Mouse (Mus musculus) lung, postnatal 4 days (tissue): Measurements from ENCODE around the gene Hmgn3.

Experiments used
- DNase-seq, 2 experiments: peaks; one replicate each; pipeline ENCODE4 v3.0.0; 2021

Gene Hmgn3

DNA sequence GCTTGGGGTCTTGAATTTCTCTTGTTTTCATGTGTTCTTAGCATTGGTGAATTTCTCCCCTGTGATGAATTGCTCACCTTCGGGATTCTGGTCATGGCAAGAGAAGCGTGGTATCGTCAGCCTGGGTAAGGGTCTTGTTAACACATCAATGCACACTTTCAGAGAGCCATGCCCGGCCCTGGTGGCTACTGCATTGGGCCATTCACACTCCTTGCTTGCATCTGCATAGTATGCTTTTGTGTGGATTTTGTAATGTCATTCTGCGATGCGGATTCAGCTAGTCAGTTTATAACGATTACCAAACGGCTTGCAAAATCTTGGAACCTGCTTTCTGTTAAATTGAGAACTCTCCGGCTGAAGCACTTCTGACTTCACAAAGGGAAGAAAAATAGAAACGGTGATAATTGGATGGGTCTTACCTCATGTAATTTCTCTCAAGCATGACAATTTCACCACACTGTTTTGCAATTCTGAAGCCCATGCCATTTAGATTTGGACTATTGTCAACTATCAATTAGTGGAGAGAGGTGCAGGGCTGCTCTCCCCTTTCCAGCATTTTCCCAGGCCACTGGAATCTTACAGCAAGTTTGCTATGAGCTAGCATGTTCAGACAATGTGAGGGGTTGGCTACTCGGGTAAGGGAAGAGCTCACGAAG, 47.7 kb downstream of the Hmgn3 start:
- no peak for DNase-seq

DNA sequence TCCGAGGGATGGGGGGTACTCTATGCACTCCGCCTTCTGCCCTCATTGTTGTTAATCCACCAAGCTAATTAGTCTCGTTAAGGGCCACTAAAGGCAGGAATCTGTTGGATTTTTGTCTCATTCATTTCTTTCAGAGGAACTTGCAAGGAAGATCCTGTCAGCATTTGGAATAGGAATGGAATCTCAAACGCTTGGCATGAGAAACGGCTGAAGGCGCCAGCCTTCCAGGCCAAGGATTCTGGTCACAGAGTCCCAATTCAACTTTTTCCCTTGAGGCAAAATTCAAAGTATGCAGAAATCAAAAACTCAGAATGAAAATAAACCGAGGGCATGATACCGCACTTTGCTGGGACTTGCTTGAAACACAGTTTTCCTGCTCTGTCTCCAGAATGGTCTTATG, 48.7 kb downstream of the Hmgn3 start:
- peak in 1 of 2 experiments; percentile 24 for DNase-seq

DNA sequence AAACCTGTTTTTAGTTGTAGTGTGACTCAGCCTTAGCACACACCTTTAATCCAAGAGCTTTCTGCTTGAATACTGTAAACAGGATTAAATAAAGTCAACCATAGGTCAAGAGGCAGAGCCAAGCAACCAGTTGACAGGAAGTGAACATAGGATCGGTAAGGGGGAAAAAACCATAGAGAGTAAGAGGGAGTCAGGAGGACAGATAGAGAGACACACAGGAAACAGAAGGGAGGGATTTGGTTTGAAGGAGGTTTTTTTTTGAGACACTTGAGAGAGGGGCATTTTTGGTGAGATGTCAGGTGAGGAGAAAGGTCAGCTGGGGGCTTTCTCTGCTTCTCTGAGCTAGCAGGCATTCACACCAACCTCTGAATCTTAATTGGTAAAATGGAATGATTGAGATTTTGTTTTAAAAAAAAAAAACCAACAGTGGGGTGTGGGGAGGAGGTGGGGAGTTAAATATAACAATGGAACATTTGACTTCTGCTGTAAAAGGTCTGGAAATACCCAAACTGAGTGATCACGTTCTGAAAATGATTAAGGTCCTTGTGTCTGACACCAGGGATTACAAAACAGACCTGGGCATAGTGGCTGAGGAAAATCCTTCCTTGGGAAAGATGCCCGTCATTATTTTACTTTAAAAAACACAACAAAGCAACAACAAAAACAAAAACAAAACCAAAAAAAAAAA, 51.7 kb downstream of the Hmgn3 start:
- no peak for DNase-seq

DNA sequence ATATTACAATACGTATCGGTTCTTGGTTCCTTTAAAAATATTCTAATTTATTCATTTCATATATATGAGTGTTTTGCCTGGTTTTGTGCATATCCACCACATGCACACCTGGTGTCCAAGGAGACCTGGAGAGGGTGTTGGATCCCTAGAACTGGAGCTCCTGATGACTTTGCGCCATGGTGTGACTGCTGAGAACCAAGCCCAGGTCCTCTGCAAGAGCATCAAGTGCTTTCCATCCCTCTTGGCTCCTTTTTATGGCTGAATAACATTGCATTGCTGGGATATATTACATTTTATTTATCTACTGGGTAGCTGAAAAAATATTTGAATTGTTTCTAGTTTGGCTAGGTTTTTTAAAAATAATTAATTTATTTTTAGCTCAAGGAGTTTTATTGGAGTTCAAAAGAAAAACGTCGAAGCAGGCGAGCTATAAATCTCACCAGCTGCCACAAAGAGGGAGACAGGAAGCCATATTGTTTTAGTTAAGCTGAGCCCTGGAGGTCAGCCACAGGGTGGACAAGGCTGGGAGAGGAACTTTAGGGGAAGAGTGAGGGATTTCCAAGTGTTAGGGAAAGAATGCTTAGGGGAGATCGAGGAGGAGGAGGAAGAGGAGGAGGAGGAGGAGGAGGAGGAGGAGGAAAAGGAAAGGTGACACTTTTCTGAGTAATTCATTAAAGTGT, 62.6 kb downstream of the Hmgn3 start:
- DNase-seq, result no peak

DNA sequence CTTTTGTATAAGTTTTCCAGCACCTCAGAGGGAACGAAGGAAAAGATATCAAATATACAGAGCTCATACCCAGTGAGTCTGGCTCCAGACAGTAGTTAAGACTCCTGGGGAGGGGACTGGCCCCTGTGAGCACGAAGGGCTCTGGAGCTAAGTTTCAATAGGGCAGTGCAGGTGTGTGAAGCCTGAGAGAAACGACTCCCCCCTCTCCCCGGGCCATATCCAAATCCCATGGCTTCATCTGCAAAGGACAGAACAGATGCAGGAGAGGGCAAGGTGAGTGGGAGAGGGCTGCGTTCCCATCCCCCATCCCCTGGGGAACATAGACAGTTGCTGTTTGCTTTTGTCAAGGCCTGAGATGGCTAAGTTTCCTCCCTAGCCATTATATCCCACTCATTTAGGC, 63.4 kb downstream of the Hmgn3 start:
- DNase-seq, result no peak

DNA sequence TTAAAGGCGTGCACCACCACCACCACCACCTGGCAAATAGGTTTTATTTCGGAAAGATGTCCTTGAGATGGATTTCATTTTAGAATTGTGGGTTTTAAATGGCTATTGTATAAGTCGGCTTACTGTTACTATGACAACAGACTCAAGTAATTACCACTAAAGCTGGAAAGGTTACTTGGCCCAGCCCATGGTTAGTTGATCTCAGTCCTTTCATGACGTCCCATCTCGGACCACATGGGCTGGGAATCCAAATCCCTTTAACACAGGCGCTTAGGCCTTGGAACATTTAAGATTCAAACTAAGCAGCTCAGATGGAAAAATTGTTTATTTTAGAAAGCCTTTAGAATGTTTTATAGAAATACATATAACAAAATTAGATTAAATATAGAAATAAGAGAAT, 64.2 kb downstream of the Hmgn3 start:
- no peak for DNase-seq

DNA sequence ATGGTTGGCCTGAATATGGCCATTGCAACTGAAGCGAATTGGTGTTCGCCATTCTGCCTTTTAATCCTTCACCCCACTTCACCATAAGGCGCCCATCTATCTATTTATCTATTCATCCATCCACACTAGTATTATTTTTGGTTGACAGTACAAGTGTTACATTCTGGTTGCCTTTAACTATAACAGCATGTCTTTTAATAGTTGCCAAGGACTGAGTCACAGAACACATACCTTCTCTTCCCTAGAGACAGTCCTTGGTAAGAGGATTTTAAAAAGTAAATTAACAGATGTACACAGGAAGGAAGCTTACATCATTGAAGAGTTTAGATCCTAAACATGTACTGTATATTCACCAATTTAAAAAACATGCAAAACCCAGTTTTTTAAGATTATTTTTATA, 66.8 kb downstream of the Hmgn3 start:
- DNase-seq, result no peak

DNA sequence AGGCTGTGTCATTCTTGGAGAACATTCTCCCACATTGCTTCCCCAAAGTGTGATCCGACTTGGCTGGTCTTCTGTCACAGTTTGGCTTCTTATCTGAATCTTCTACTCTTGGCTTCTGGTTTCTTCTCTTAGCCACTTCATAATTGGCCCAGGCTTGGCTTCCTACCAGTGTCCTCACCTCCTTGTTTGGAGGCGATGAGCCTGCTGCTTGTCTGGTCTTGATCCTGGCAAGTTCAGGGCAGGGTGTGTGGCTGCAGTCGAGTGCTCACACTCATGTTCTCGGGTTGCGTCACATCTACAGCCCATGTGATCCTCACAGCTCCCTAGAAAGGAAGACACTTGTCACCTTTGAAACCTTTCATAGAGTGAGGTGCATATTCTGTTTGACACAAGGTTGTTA, 78.2 kb downstream of the Hmgn3 start:
- DNase-seq, result no peak

DNA sequence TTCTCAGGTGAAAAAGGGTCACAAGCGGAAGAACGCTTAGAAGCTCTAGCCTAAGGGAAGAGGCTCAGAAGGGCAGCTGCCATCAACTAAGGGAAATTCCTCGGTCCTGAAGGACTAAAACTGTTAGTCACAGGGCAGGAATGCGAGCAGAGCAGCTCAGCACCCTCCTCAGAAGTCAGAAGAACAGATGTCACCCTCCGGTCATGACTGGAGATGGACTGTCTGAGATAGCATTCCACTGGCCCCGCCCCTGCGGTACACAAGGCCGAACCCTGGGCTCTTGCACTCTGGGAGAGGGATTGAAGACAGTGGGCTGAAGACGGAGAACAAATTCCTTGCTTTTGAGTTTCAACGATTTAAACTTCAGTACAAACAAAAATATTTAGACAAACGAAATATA, 85.2 kb downstream of the Hmgn3 start:
- DNase-seq, result peak in 1 of 2 experiments; percentile 29
